ENCODE assay signal across 15 mouse cellular contexts in the genomic region with DNA sequence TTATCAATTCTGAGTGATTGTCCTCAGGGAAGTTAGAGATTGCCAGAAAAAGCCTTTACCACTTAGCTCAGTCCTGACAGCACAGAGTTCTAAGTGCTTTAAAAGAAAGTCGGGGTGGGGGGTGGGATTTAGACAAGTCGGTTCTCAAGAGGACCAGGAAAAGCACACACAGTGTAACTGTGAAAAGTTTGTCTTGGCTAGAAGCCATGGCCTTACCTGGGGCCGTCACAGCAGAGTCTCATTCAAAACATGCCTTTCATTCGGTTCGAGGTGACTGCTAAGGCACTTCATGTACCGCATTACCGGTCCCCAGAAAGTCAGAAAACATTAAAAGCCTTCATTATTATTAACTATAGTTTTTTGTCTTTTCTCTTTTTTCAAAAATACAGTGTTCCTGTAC.
DNase-seq lines count a peak whose midpoint lies in the region; ATAC-seq lines count a peak whose summit lies in the region.
"Had no signal": no experiment of that assay in that cellular context is flagged by ENCODE, and none has a peak within 500 bp of the region (broad histone marks: within the 10 kb centered on the region; RNA-seq: fewer than 3 reads in every experiment).

No protein-coding gene starts in this region.

- no peaks in the 10 kb centered on the region for H3K9me3 ChIP-seq in forebrain, embryonic 13.5 days (replicated peaks)
- H3K9me3 ChIP-seq in forebrain, embryonic 10.5 days, result no peaks in the 10 kb centered on the region
- no peaks in the 10 kb centered on the region for H3K9me3 ChIP-seq in midbrain, embryonic 16.5 days (replicated peaks; ENCODE audit: control insufficient read depth, low read length, poor library complexity, severe bottlenecking)
- H3K9me3 ChIP-seq: hindbrain, embryonic 13.5 days; liver, embryonic 13.5 days had no signal

- H3K9ac ChIP-seq in forebrain, embryonic 13.5 days, result no peak overlapping the region
- no peak overlapping the region for H3K9ac ChIP-seq in midbrain, embryonic 16.5 days (ENCODE audit: low read depth, low read length)
- H3K9ac ChIP-seq: hindbrain, embryonic 13.5 days; liver, embryonic 13.5 days had no signal

- H3K36me3 ChIP-seq in forebrain, embryonic 13.5 days (ENCODE audit: poor library complexity, severe bottlenecking), result no peaks in the 10 kb centered on the region
- H3K36me3 ChIP-seq in forebrain, embryonic 10.5 days (replicated peaks), result no peaks in the 10 kb centered on the region
- no peaks in the 10 kb centered on the region for H3K36me3 ChIP-seq in midbrain, embryonic 16.5 days (ENCODE audit: control insufficient read depth, insufficient read depth, low read length)
- H3K36me3 ChIP-seq: hindbrain, embryonic 13.5 days; liver, embryonic 13.5 days had no signal

- no peak overlapping the region for H3K4me3 ChIP-seq in forebrain, embryonic 13.5 days
- no peak overlapping the region for H3K4me3 ChIP-seq in forebrain, embryonic 10.5 days
- no peak overlapping the region for H3K4me3 ChIP-seq in midbrain, embryonic 16.5 days (ENCODE audit: low read depth, low read length)
- H3K4me3 ChIP-seq: erythroblast, embryonic 14.5 days; gastrocnemius, adult 2 months; hindbrain, embryonic 13.5 days; liver, embryonic 13.5 days had no signal

- no peak for DNase-seq in forebrain, embryonic 10.5 days (ENCODE audit: extremely low spot score, low spot score)
- peak; percentile 30 for DNase-seq in kidney, adult 9 months
- no peak for DNase-seq in kidney, postnatal 10 days
- peak; percentile 41 to 48 for DNase-seq in kidney, postnatal 36 days
- peak; percentile 64 for DNase-seq in lung, postnatal 36 days
- no peak for DNase-seq in layer of hippocampus, postnatal 25 days (ENCODE audit: extremely low spot score in 1 of 2, low spot score in 1 of 2)
- DNase-seq: adrenal gland, postnatal 36 days; cerebellum, adult 11 months; gastrocnemius, adult 2 months; liver, embryonic 13.5 days had no signal

- H3K27ac ChIP-seq in forebrain, embryonic 13.5 days, result peak overlapping the region; percentile 48; the same call in 1 of the 2 replicates
- no peak overlapping the region for H3K27ac ChIP-seq in forebrain, embryonic 10.5 days
- H3K27ac ChIP-seq in midbrain, embryonic 16.5 days (ENCODE audit: low read length), result no peak overlapping the region
- H3K27ac ChIP-seq: gastrocnemius, adult 2 months; liver, embryonic 13.5 days had no signal

- H3K27me3 ChIP-seq in forebrain, embryonic 13.5 days, result no peaks in the 10 kb centered on the region
- no peaks in the 10 kb centered on the region for H3K27me3 ChIP-seq in forebrain, embryonic 10.5 days (ENCODE audit: poor library complexity, severe bottlenecking)
- no peaks in the 10 kb centered on the region; the same call in 1 of the 2 replicates for H3K27me3 ChIP-seq in midbrain, embryonic 16.5 days (ENCODE audit: control insufficient read depth, insufficient read depth, low read depth, low read length)
- H3K27me3 ChIP-seq: hindbrain, embryonic 13.5 days had no signal

- WGBS in forebrain, embryonic 13.5 days, result 63% methylated on average over 7 of the region's 7 CpGs
- 81% methylated on average over 7 of the region's 7 CpGs for WGBS in forebrain, embryonic 10.5 days
- 59% methylated on average over 7 of the region's 7 CpGs for WGBS in midbrain, embryonic 16.5 days

- peaks cover 22% of the 10 kb centered on the region; the same call in 1 of the 2 replicates for H3K4me1 ChIP-seq in forebrain, embryonic 13.5 days
- peaks cover 18% of the 10 kb centered on the region for H3K4me1 ChIP-seq in forebrain, embryonic 10.5 days
- peaks cover 7% of the 10 kb centered on the region for H3K4me1 ChIP-seq in midbrain, embryonic 16.5 days (ENCODE audit: control insufficient read depth, insufficient read depth, low read length)
- H3K4me1 ChIP-seq: liver, embryonic 13.5 days had no signal

- no peak overlapping the region for H3K4me2 ChIP-seq in forebrain, embryonic 13.5 days
- no peak overlapping the region for H3K4me2 ChIP-seq in midbrain, embryonic 16.5 days (ENCODE audit: low read length)
- H3K4me2 ChIP-seq: heart, embryonic 11.5 days; liver, embryonic 13.5 days had no signal

- peak; percentile 13; the same call in 1 of the 2 replicates for ATAC-seq in forebrain, embryonic 13.5 days
- no peak for ATAC-seq in midbrain, embryonic 16.5 days

Comparison
In these comparisons a context has a peak if more than half of its experiments do, and no peak if none do; other contexts are left out.
1. DNase-seq: peak in kidney, adult 9 months (single experiment), kidney, postnatal 36 days (2 of 2) and lung, postnatal 36 days (single experiment); none in forebrain, embryonic 10.5 days (single experiment), kidney, postnatal 10 days (single experiment) and layer of hippocampus, postnatal 25 days (0 of 2).